Mouse (Mus musculus) stomach, embryonic 14.5 days (tissue): ENCODE results near the gene Megf11. TPM values are rescaled to one million over a fixed set of nuclear protein-coding genes. Genes with fewer than 3 reads are reported as not detected.
A peak's percentile ranks its signal among the peaks of the same experiment; 100 is the strongest.

Source experiments
- ATAC-seq: fragments of 200-750 bp; cut with Nextera tagmentation; 2 replicates; pipeline ENCODE4 v1.8.0; 2017; ENCODE audit warnings: low read depth, moderate TSS enrichment; ENCODE audit not compliant: insufficient number of reproducible peaks, insufficient read depth, low FRiP score
- H3K27ac ChIP-seq: fragments of 300-500 bp; sonication (generic); 2 replicates; pipeline ENCODE4 v1.5.1; 2014; ENCODE audit warnings: mild to moderate bottlenecking, low read length, moderate library complexity, mixed read lengths
- H3K27me3 ChIP-seq: fragments of 300-500 bp; sonication (generic); 2 replicates; pipeline ENCODE4 v1.6.1; 2014; ENCODE audit warnings: low read length, control low read depth, mixed read lengths; ENCODE audit not compliant: control insufficient read depth, insufficient read depth
- H3K36me3 ChIP-seq: fragments of 300-500 bp; sonication (generic); 2 replicates; pipeline ENCODE4 v1.6.1; 2014; ENCODE audit warnings: mild to moderate bottlenecking, control low read depth, low read length, moderate library complexity, mixed read lengths; ENCODE audit not compliant: control insufficient read depth, insufficient read depth
- H3K4me1 ChIP-seq: fragments of 300-500 bp; sonication (generic); 2 replicates; pipeline ENCODE4 v1.6.1; 2014; ENCODE audit warnings: low read length, control low read depth, mixed read lengths; ENCODE audit not compliant: control insufficient read depth, insufficient read depth
- H3K4me2 ChIP-seq: fragments of 300-500 bp; sonication (generic); replicated peaks from 2 replicates; pipeline ENCODE4 v1.6.1; 2014; ENCODE audit warnings: low read depth, low read length, control low read depth
- H3K4me3 ChIP-seq: fragments of 300-500 bp; sonication (generic); 2 replicates; pipeline ENCODE4 v1.5.1; 2014; ENCODE audit warnings: low read depth, low read length, control low read depth
- H3K9ac ChIP-seq: fragments of 300-500 bp; sonication (generic); replicated peaks from 2 replicates; pipeline ENCODE4 v1.6.1; 2014; ENCODE audit warnings: low read depth, mild to moderate bottlenecking, control low read depth, low read length, moderate library complexity, mixed read lengths
- H3K9me3 ChIP-seq: fragments of 300-500 bp; sonication (generic); 2 replicates; pipeline ENCODE4 v1.6.1; 2016; ENCODE audit warnings: low read depth, low read length, control low read depth; ENCODE audit not compliant: control insufficient read depth
- WGBS: fragments of 180-500 bp; shearing (Covaris S2); extraction: QIAGEN DNeasy Blood & Tissue Kit; methylation state at CpG from one replicate; pipeline ENCODE4 v1.1.7; 2014; 5-methylcytosine and 5-hydroxymethylcytosine counted together
- polyA plus RNA-seq: library from polyadenylated mRNA; unstranded; fragments of >200 nt; fragmentation: Nextera tagmentation; extraction: Ambion mirVana; gene quantifications from 2 replicates; pipeline ENCODE4 v1.2.1, GENCODE M21; 2014

Megf11 gene
- 1.9 and 2.0 TPM in 2 replicates for polyA plus RNA-seq

DNA sequence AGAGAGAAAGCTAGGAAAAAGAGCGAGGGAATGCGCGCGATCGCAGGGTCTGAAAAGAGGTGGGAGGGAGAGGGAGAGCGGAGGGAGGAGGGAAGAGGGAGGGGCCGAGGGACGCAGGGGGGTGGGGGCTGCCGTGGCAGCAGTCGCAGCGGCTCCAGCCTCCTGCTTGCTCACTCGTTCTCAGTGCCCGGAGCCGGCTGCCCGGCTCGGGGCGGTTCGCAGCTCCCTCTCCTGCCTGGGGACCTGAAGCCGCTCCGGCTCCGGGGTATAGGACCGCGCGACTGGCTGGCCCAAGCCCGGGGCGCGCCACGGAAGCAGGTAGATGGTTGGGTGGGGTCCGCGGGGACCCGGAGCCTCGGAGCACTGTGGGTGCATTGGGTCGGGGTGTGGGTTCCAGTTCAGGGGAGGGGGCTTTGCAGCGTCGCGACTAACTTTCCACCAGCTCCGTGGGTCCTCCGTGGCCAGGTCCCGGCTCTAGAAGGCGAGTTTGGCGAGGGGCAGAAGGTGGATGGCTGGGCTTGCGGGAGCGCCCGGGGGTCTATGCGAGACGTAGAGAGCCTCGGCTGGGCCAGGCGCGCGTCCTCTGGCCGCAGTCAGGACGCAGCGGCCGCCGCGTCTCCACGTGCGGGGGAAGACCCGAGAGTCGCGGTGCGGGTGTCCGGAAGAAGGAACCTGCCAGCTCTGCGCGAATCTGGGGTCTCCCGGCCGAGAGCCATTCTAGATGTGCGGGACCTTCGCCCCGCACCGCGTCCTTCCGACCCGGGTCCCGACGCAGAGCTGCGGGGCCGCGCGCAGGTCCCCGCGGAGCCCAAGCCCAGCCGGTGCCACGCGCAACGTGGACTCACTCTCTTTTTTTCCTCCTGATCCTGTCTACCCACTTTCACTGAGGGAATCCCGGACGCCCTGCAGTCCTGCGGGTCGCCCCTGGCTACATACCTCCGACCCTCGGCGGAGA, at the start of gene Megf11:
TSS of gene Megf11 (plus strand) at position 116 of the 955 bp plus-strand sequence.
- peaks cover 25% of the 10 kb centered on the region for H3K27me3 ChIP-seq
- peak within 1 kb of the TSS; percentile 100 for H3K4me2 ChIP-seq

DNA sequence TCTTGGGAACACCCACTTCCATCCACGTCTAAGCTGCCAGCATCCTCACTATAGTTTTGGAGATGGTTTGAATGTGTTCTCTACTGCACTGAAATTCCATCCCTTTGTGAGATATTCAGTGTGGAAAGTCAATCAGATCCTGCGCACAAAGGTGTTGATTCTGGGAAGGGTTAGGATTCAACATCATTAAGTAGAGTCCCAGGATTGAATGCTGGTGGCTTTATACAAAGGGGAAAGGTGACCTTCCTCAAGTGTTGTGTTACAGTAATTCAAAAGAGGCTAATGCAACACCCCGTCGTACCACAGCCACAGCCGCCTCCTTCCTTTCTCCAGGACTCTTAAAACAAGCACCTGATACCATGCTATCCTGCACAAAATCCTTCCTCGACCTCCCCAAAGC, 49.6 kb upstream of the Megf11 start:
- Histone ChIP-seq H3K9ac (no peak overlapping the region), H3K4me2 (no peak overlapping the region), H3K36me3 (peaks cover 8% of the 10 kb centered on the region; the same call in 1 of the 2 replicates), H3K27me3 (no peaks in the 10 kb centered on the region), H3K9me3 (no peaks in the 10 kb centered on the region), H3K4me1 (peaks cover 6% of the 10 kb centered on the region; the same call in 1 of the 2 replicates), H3K4me3 (no peak overlapping the region), H3K27ac (no peak overlapping the region)
- ATAC-seq, result no peak
- 86% methylated on average over 6 of the region's 6 CpGs for whole genome bisulfite sequencing

More for the DNA sequence above, at the start of gene Megf11:
- H3K36me3 ChIP-seq, result no peaks in the 10 kb centered on the region
- peak; percentile 57; the same call in 1 of the 2 replicates for ATAC-seq
- peaks cover 12% of the 10 kb centered on the region; the same call in 1 of the 2 replicates for H3K4me1 ChIP-seq
- no peak within 1 kb of the TSS for H3K27ac ChIP-seq
- no peaks in the 10 kb centered on the region for H3K9me3 ChIP-seq
- WGBS, result under 1% methylated on average over 77 of the region's 93 CpGs
- H3K4me3 ChIP-seq, result peak within 1 kb of the TSS; percentile 54
- peak within 1 kb of the TSS; percentile 14; the same call in 1 of the 2 replicates for H3K9ac ChIP-seq

DNA sequence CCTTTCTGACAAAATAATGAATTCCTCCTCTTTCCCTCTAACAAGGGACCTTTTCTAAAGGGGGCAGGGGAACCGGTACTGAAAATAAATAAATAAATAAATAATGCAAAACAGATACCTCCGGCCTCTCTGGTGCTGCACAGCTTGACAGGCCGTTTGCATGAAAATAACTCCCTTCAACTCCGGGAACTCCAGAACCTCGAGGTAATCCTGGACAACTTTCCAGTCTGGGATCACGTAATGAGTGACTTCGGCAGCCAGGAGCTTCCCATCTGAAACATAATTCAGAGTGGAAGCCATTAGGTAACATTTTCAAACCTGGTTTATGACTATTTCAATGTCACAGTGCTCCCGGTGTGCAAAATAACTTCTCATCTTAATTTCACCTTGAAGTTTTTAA, 46.1 kb upstream of the Megf11 start:
- ATAC-seq, result no peak
- H3K9me3 ChIP-seq, result no peaks in the 10 kb centered on the region
- H3K4me3 ChIP-seq, result no peak overlapping the region
- peak overlapping the region; percentile 80 for H3K4me2 ChIP-seq
- 43% methylated on average over 8 of the region's 8 CpGs for WGBS
- H3K9ac ChIP-seq, result 0 out of 2 replicates have a peak overlapping the region, but pooled peaks have one; percentile 99
- H3K27me3 ChIP-seq, result no peaks in the 10 kb centered on the region
- H3K36me3 ChIP-seq, result peaks cover 8% of the 10 kb centered on the region; the same call in 1 of the 2 replicates
- H3K27ac ChIP-seq, result no peak overlapping the region
- H3K4me1 ChIP-seq, result peaks cover 6% of the 10 kb centered on the region; the same call in 1 of the 2 replicates

GRCm38 (mm10) chr9:64340351-64341253, 44.8 kb upstream of the Megf11 start:
- H3K4me1 ChIP-seq, result peaks cover 6% of the 10 kb centered on the region; the same call in 1 of the 2 replicates
- peak overlapping the region; percentile 99 for H3K9ac ChIP-seq
- no peaks in the 10 kb centered on the region for H3K27me3 ChIP-seq
- ATAC-seq, result peak; percentile 91
- peak overlapping the region; percentile 100 for H3K27ac ChIP-seq
- H3K9me3 ChIP-seq, result no peaks in the 10 kb centered on the region
- WGBS, result under 1% methylated on average over 73 of the region's 85 CpGs
- H3K4me2 ChIP-seq, result peak overlapping the region; percentile 80
- H3K4me3 ChIP-seq, result peak overlapping the region; percentile 67
- peaks cover 8% of the 10 kb centered on the region; the same call in 1 of the 2 replicates for H3K36me3 ChIP-seq

DNA sequence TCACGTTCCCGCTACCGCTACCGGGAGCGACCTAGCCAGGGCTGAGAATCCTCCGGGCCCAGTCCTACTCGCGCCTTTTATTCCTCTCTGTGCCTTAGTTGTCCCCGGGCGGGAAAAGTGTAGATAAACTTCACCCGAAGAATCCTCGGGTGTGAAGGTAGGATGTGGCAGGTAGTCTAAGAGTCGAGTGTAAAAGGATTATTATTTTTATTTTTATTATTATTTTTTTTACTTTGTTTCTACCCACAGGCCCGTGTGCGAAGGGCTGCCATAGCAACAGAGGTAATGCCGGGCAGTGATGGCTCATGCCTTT, 44.2 kb upstream of the Megf11 start, which contains the start of gene Dis3l:
TSS of gene Dis3l (minus strand) at position 35 of the 313 bp plus-strand sequence.
- Histone ChIP-seq H3K9ac (peak within 1 kb of the TSS; percentile 99), H3K4me3 (peak within 1 kb of the TSS; percentile 67), H3K4me1 (peaks cover 6% of the 10 kb centered on the region; the same call in 1 of the 2 replicates), H3K4me2 (peak within 1 kb of the TSS; percentile 80), H3K27ac (peak within 1 kb of the TSS; percentile 100), H3K9me3 (no peaks in the 10 kb centered on the region), H3K36me3 (peaks cover 8% of the 10 kb centered on the region; the same call in 1 of the 2 replicates), H3K27me3 (no peaks in the 10 kb centered on the region)
- ATAC-seq, result no peak
- WGBS, result 11% methylated on average over 16 of the region's 16 CpGs

DNA sequence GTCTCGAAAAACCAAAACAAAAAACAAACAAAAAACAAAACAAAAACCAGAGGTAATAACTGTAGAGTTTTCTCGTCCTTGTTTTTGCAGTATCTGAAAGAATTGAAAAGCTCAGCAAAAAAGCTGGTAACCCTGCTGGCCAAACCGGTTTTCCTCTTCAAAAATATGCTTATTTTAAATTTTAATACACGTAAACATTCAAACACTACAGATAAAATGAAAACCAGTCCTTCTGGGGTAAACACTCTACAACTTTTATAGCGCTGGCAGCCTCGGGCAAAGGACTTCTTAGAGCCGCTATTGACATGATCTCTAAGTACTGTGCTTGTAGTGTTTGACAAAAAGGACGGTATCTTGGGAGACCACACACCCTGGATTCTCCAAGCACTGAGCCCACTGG, 43.8 kb upstream of the Megf11 start:
- peak overlapping the region; percentile 99; the same call in 1 of the 2 replicates for H3K9ac ChIP-seq
- H3K27ac ChIP-seq, result peak overlapping the region; percentile 100
- peak overlapping the region; percentile 80 for H3K4me2 ChIP-seq
- whole genome bisulfite sequencing, result 79% methylated on average over 8 of the region's 8 CpGs
- H3K36me3 ChIP-seq, result peaks cover 8% of the 10 kb centered on the region; the same call in 1 of the 2 replicates
- H3K27me3 ChIP-seq, result no peaks in the 10 kb centered on the region
- H3K4me3 ChIP-seq, result peak overlapping the region; percentile 67; the same call in 1 of the 2 replicates
- no peak for ATAC-seq
- no peaks in the 10 kb centered on the region for H3K9me3 ChIP-seq
- peaks cover 6% of the 10 kb centered on the region; the same call in 1 of the 2 replicates for H3K4me1 ChIP-seq

GRCm38 (mm10) chr9:64343656-64344055, 41.8 kb upstream of the Megf11 start:
- Histone ChIP-seq H3K27ac (no peak overlapping the region), H3K4me2 (no peak overlapping the region), H3K36me3 (no peaks in the 10 kb centered on the region), H3K9ac (no peak overlapping the region), H3K27me3 (no peaks in the 10 kb centered on the region), H3K4me3 (no peak overlapping the region), H3K9me3 (no peaks in the 10 kb centered on the region), H3K4me1 (peaks cover 6% of the 10 kb centered on the region; the same call in 1 of the 2 replicates)
- WGBS, result 89% methylated on average over 2 of the region's 2 CpGs
- ATAC-seq, result no peak

GRCm38 (mm10) chr9:64345931-64346330, 39.5 kb upstream of the Megf11 start:
- Histone ChIP-seq H3K27ac (no peak overlapping the region), H3K4me3 (no peak overlapping the region), H3K36me3 (no peaks in the 10 kb centered on the region), H3K27me3 (no peaks in the 10 kb centered on the region), H3K4me2 (no peak overlapping the region), H3K9ac (no peak overlapping the region), H3K9me3 (no peaks in the 10 kb centered on the region), H3K4me1 (no peaks in the 10 kb centered on the region)
- WGBS, result 64% methylated on average over 5 of the region's 5 CpGs
- no peak for ATAC-seq
